Mouse (Mus musculus) cerebellum, adult 9-11 months (tissue): Measurements from ENCODE around the gene 6430628N08Rik.

Experiments used
- DNase-seq: peaks from one replicate; pipeline ENCODE4 v3.0.0; 2022

Gene 6430628N08Rik

DNA sequence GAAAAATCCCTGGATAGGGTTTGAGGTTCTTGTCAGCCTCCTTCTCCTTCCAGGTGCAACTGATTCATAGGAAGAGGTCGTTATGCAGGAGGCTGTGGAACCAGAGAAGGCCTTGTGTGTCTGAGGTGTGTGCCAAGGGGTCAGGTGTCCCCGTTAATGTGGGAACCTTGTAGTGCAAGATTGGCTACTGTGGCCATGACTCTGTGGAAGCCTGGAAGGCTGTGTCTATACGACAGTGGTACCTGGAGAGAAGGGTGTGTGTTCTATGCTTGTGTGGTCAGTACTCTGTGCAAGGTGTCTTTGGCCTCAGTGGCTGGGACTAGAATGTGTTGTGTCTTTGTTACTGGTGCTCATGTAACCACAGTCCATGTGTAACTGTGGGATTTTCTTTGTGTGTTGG lies 50.2 kb downstream of the 6430628N08Rik start:
- DNase-seq: no peak

GRCm38 (mm10) chr4:115941242-115941820 lies 50.9 kb downstream of the 6430628N08Rik start:
- DNase-seq: no peak

- no peak for DNase-seq
Observed at GRCm38 (mm10) chr4:115943669-115944314, 53.3 kb downstream of the 6430628N08Rik start.
